Mouse (Mus musculus) forebrain, embryonic 12.5 days (tissue): ENCODE results near the gene Lrp5. TPM values are rescaled to one million over a fixed set of nuclear protein-coding genes. Genes with fewer than 3 reads are reported as not detected.
"Not testable (repeated sequence)": the region's sequence is repeated elsewhere in the genome, so short reads cannot be mapped to it uniquely, and the experiment has no call there.

Experiments used
- ATAC-seq: fragments of 200-750 bp; cut with Nextera tagmentation; 2 replicates; pipeline ENCODE4 v1.8.0; 2017; ENCODE audit warnings: moderate TSS enrichment; ENCODE audit not compliant: low FRiP score
- H3K27ac ChIP-seq: fragments of 300-500 bp; sonication (generic); 2 replicates; pipeline ENCODE4 v1.5.1; 2016; ENCODE audit warnings: mild to moderate bottlenecking
- H3K27me3 ChIP-seq: fragments of 300-500 bp; sonication (generic); 2 replicates; pipeline ENCODE4 v1.6.1; 2016; ENCODE audit warnings: mild to moderate bottlenecking
- H3K36me3 ChIP-seq: fragments of 300-500 bp; sonication (generic); replicated peaks from 2 replicates; pipeline ENCODE4 v1.6.1; 2016; ENCODE audit warnings: mild to moderate bottlenecking
- H3K4me1 ChIP-seq: fragments of 300-500 bp; sonication (generic); 2 replicates; pipeline ENCODE4 v1.6.1; 2016
- H3K4me2 ChIP-seq: fragments of 300-500 bp; sonication (generic); 2 replicates; pipeline ENCODE4 v1.6.1; 2016; ENCODE audit warnings: mild to moderate bottlenecking, moderate library complexity
- H3K4me3 ChIP-seq: fragments of 300-500 bp; sonication (generic); replicated peaks from 2 replicates; pipeline ENCODE4 v1.5.1; 2016; ENCODE audit warnings: mild to moderate bottlenecking
- H3K9ac ChIP-seq: fragments of 300-500 bp; sonication (generic); 2 replicates; pipeline ENCODE4 v1.6.1; 2016; ENCODE audit warnings: mild to moderate bottlenecking
- H3K9me3 ChIP-seq: fragments of 300-500 bp; sonication (generic); 2 replicates; pipeline ENCODE4 v1.6.1; 2016
- WGBS: fragments of 180-500 bp; shearing (Covaris S2); methylation state at CpG from one replicate; pipeline ENCODE4 v1.1.7; 2016; 5-methylcytosine and 5-hydroxymethylcytosine counted together
- polyA plus RNA-seq: library from polyadenylated mRNA; unstranded; fragments of >200 nt; fragmentation: Nextera tagmentation; extraction: Ambion mirVana; gene quantifications from 2 replicates; pipeline ENCODE4 v1.2.1, GENCODE M21; 2016

Gene Lrp5
- polyA plus RNA-seq, 1 experiment from 2014 or later, result 3.2 TPM

GRCm38 (mm10) chr19:3587729-3588128, 98.6 kb downstream of the Lrp5 start:
- not testable (repeated sequence) for H3K9me3 ChIP-seq, H3K4me2 ChIP-seq, H3K9ac ChIP-seq, H3K4me3 ChIP-seq, H3K27ac ChIP-seq, ATAC-seq, H3K27me3 ChIP-seq, H3K4me1 ChIP-seq
- 96% methylated on average over 5 of the region's 5 CpGs for WGBS
- H3K36me3 ChIP-seq, result peaks cover 66% of the 10 kb centered on the region

DNA sequence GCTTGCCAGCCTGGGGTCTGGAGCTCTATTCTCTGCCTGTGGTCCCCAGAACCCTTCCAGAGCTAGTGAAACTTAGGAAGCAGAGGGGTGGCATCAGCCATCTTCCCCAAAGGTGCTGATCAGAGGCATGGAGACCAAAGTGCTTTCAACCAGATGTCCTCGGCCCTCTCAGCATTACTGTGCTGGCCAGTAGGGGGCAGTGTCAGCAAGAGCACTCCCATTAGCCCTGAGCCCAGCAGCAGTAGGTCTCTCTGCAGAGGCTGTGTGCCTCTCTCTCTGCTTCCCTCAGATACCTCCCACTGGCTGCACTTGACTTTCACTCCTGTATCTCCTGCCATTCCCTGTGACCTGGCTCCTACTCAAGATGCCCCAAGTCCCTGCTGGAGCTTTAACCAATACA, 99.8 kb downstream of the Lrp5 start:
- no peak overlapping the region for H3K9ac ChIP-seq
- no peak overlapping the region for H3K27ac ChIP-seq
- no peaks in the 10 kb centered on the region for H3K4me1 ChIP-seq
- WGBS, result 20% methylated on average over 1 of the region's 1 CpGs
- ATAC-seq, result no peak
- peaks cover 54% of the 10 kb centered on the region for H3K36me3 ChIP-seq
- H3K27me3 ChIP-seq, result no peaks in the 10 kb centered on the region
- H3K4me2 ChIP-seq, result no peak overlapping the region
- no peaks in the 10 kb centered on the region for H3K9me3 ChIP-seq
- no peak overlapping the region for H3K4me3 ChIP-seq

GRCm38 (mm10) chr19:3586026-3586425, 100.3 kb downstream of the Lrp5 start:
- Histone ChIP-seq H3K4me2 (no peak overlapping the region), H3K9me3 (no peaks in the 10 kb centered on the region), H3K27me3 (no peaks in the 10 kb centered on the region), H3K36me3 (peaks cover 49% of the 10 kb centered on the region), H3K4me3 (no peak overlapping the region), H3K4me1 (no peaks in the 10 kb centered on the region), H3K9ac (no peak overlapping the region), H3K27ac (no peak overlapping the region)
- ATAC-seq, result no peak
- 94% methylated on average over 9 of the region's 9 CpGs for WGBS

GRCm38 (mm10) chr19:3581326-3581725, 105.0 kb downstream of the Lrp5 start:
- no peak overlapping the region for H3K4me2 ChIP-seq
- ATAC-seq, result no peak
- H3K4me1 ChIP-seq, result peaks cover 9% of the 10 kb centered on the region; the same call in 1 of the 2 replicates
- no peak overlapping the region for H3K4me3 ChIP-seq
- H3K27ac ChIP-seq, result no peak overlapping the region
- peaks cover 19% of the 10 kb centered on the region for H3K36me3 ChIP-seq
- no peaks in the 10 kb centered on the region for H3K9me3 ChIP-seq
- no peak overlapping the region for H3K9ac ChIP-seq
- H3K27me3 ChIP-seq, result no peaks in the 10 kb centered on the region
- WGBS, result 29% methylated on average over 7 of the region's 7 CpGs

- Histone ChIP-seq H3K9me3 (no peaks in the 10 kb centered on the region), H3K9ac (no peak overlapping the region), H3K27me3 (no peaks in the 10 kb centered on the region), H3K4me3 (no peak overlapping the region), H3K36me3 (no peaks in the 10 kb centered on the region; the same call in 1 of the 2 replicates), H3K4me1 (peaks cover 27% of the 10 kb centered on the region), H3K27ac (no peak overlapping the region), H3K4me2 (no peak overlapping the region)
- ATAC-seq, result no peak
These were observed 108.5 kb downstream of the Lrp5 start for GRCm38 (mm10) chr19:3577911-3578290.

GRCm38 (mm10) chr19:3577265-3577910, 109.0 kb downstream of the Lrp5 start:
- Histone ChIP-seq H3K27ac (no peak overlapping the region), H3K4me1 (peaks cover 27% of the 10 kb centered on the region), H3K4me2 (no peak overlapping the region), H3K36me3 (no peaks in the 10 kb centered on the region), H3K9ac (no peak overlapping the region), H3K4me3 (no peak overlapping the region), H3K9me3 (no peaks in the 10 kb centered on the region), H3K27me3 (no peaks in the 10 kb centered on the region)
- no peak for ATAC-seq
- 85% methylated on average over 4 of the region's 4 CpGs for WGBS

GRCm38 (mm10) chr19:3576451-3577264, 109.7 kb downstream of the Lrp5 start:
- Histone ChIP-seq H3K36me3 (no peaks in the 10 kb centered on the region), H3K27ac (peak overlapping the region; percentile 96), H3K27me3 (no peaks in the 10 kb centered on the region), H3K9ac (no peak overlapping the region), H3K4me2 (peak overlapping the region; percentile 47), H3K4me1 (peaks cover 27% of the 10 kb centered on the region), H3K9me3 (no peaks in the 10 kb centered on the region), H3K4me3 (peak overlapping the region; percentile 97)
- ATAC-seq, result no peak
- 70% methylated on average over 5 of the region's 5 CpGs for WGBS

DNA sequence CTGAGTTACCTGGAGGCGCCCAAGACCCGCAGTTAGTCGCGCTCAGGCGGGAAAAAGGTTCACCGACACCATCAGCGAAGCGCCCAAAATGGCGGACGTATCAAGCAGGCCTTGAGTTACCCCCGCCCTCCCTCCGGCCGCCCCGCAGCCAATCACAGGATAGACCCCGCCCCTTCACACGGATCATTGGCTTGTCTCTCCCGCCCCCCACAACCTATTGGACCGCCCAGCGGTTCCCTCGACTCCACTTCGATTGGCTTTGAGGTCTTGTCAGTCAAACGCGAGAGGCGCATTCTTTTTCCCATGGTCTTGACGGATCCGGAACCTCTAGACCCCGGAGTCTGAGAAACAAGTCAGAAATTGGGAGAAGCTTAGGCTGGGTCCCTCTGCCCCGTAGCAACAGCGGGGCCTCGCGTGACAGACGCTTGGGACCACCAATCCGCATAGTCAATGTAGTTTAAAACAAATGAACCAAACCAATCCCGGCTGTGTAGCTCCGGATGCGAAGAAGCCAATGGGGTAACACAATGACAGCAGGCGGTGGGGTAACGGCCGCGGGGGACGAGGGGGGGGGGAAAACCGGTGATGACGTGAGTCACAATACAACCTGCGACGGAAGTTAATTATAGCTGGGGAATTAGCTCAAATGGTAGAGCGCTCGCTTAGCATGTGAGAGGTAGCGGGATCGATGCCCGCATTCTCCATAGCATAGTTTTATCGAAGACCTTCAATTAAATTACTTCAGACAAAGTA, 110.6 kb downstream of the Lrp5 start, which contains the start of gene Ppp6r3:
Gene Ppp6r3, minus strand, starts transcription at position 118 of the 753 bp plus-strand sequence.
- H3K36me3 ChIP-seq, result no peaks in the 10 kb centered on the region
- no peaks in the 10 kb centered on the region for H3K9me3 ChIP-seq
- H3K4me3 ChIP-seq, result peak within 1 kb of the TSS; percentile 97
- peak within 1 kb of the TSS; percentile 96 for H3K27ac ChIP-seq
- peaks cover 27% of the 10 kb centered on the region for H3K4me1 ChIP-seq
- ATAC-seq, result peak; percentile 98
- peak within 1 kb of the TSS; percentile 85 for H3K4me2 ChIP-seq
- H3K9ac ChIP-seq, result peak within 1 kb of the TSS; percentile 85
- under 1% methylated on average over 46 of the region's 51 CpGs for WGBS
- no peaks in the 10 kb centered on the region for H3K27me3 ChIP-seq

DNA sequence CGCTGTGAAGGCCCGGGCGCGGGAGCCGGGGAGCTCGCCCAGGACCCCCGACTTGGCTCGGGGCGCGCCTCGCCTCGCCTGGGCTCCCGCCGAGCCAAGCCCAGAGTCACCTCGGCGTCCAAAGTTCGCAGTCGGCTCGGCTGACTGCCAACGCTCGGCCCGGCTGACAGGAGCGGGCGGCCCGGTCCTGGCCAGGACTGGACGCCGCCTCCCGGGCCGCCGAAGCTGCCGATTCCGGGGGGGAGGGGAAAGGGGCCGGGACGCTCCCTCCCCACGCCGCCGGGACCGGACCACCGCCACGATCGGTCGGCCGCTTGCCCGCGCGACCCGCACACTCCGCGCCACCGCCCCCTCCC, 111.1 kb downstream of the Lrp5 start:
- peak overlapping the region; percentile 96 for H3K27ac ChIP-seq
- peak overlapping the region; percentile 85 for H3K4me2 ChIP-seq
- no peaks in the 10 kb centered on the region for H3K9me3 ChIP-seq
- H3K36me3 ChIP-seq, result no peaks in the 10 kb centered on the region
- H3K9ac ChIP-seq, result peak overlapping the region; percentile 85
- H3K4me3 ChIP-seq, result peak overlapping the region; percentile 97
- WGBS, result 0% methylated on average over 42 of the region's 50 CpGs
- H3K27me3 ChIP-seq, result no peaks in the 10 kb centered on the region
- peaks cover 27% of the 10 kb centered on the region for H3K4me1 ChIP-seq
- peak; percentile 58; the same call in 1 of the 2 replicates for ATAC-seq

GRCm38 (mm10) chr19:3574593-3575094, 111.7 kb downstream of the Lrp5 start:
- Histone ChIP-seq H3K27ac (peak overlapping the region; percentile 96), H3K4me2 (peak overlapping the region; percentile 85), H3K9me3 (no peaks in the 10 kb centered on the region), H3K4me3 (peak overlapping the region; percentile 97), H3K9ac (peak overlapping the region; percentile 85), H3K4me1 (peaks cover 27% of the 10 kb centered on the region), H3K27me3 (no peaks in the 10 kb centered on the region), H3K36me3 (no peaks in the 10 kb centered on the region)
- no peak for ATAC-seq
- 4% methylated on average over 9 of the region's 9 CpGs for WGBS

GRCm38 (mm10) chr19:3564309-3564708, 122.1 kb downstream of the Lrp5 start:
- ATAC-seq, result no peak
- Histone ChIP-seq H3K9me3 (peaks cover 2% of the 10 kb centered on the region; the same call in 1 of the 2 replicates), H3K4me2 (no peak overlapping the region), H3K36me3 (peaks cover 20% of the 10 kb centered on the region; the same call in 1 of the 2 replicates), H3K4me3 (no peak overlapping the region), H3K27ac (no peak overlapping the region), H3K27me3 (no peaks in the 10 kb centered on the region), H3K9ac (no peak overlapping the region), H3K4me1 (no peaks in the 10 kb centered on the region)
- 98% methylated on average over 3 of the region's 3 CpGs for WGBS

GRCm38 (mm10) chr19:3562752-3563151, 123.6 kb downstream of the Lrp5 start:
- no peak overlapping the region for H3K9ac ChIP-seq
- no peak overlapping the region for H3K4me2 ChIP-seq
- H3K27me3 ChIP-seq, result no peaks in the 10 kb centered on the region
- H3K27ac ChIP-seq, result 0 out of 2 replicates have a peak overlapping the region, but pooled peaks have one; percentile 19
- H3K9me3 ChIP-seq, result peaks cover 6% of the 10 kb centered on the region
- H3K4me1 ChIP-seq, result no peaks in the 10 kb centered on the region
- no peak for ATAC-seq
- peaks cover 20% of the 10 kb centered on the region; the same call in 1 of the 2 replicates for H3K36me3 ChIP-seq
- 94% methylated on average over 6 of the region's 6 CpGs for WGBS
- H3K4me3 ChIP-seq, result no peak overlapping the region
